Mouse (Mus musculus): ENCODE results near the gene Tmcc3. TPM values are rescaled to one million over a fixed set of nuclear protein-coding genes. Genes with fewer than 3 reads are reported as not detected.

Tmcc3 gene
- polyA plus RNA-seq, 1 experiment from 2014 or later, result 12.5 TPM

DNA sequence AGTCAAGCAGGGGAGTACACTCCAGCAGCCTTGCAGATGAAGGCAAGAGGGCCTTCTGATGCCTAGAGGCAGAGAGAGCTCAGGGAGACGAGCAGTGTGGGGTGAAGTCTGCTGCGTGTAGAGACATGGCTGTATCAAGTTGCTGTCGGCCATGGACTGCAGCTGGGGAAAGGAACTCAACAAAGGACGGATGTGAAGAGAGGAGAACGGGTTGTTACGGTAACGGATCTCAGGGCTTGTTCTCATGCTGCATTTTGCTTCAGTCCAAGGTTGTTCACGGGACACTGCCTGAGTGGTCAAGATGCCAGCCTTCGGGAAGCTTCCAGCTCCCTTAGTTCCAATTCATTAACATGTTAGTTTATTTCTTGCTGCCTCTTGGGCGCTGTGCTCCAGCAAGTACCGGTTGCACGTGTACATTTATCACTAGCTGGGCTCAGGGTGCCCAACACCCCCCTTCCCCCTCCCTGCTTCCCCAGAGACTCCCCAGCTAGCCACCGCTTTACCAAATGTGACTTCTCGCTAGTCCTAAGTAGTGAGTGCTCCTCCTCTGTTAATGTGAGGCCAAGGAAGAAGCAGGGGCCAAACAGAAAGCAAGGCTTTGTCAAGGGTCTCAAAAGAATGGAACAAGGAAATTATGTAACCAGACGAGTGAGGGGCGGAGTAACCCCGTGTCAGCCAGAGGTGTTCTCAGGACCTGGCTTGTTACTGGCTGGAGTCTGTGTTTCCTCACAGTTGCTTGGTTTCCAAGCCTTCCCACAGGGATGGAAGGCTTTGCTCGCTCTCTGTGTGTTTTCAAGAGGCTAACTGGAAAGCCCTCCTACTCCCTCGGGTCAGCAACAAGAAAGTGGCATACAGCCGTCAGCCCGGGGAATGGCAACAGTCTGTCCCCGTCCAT lies 104.4 kb downstream of the Tmcc3 start:
- WGBS, result 27% methylated on average over 22 of the region's 22 CpGs
- H3K4me2 ChIP-seq (replicated peaks), result peak overlapping the region; percentile 11
- ATAC-seq (ENCODE audit: low FRiP score), result no peak
- no peak overlapping the region for H3K27ac ChIP-seq
- no peaks in the 10 kb centered on the region for H3K36me3 ChIP-seq (replicated peaks; ENCODE audit: control insufficient read depth, insufficient read depth)
- H3K4me1 ChIP-seq (replicated peaks; ENCODE audit: control insufficient read depth, insufficient read depth, low read length), result peaks cover 34% of the 10 kb centered on the region
- H3K4me3 ChIP-seq (replicated peaks; ENCODE audit: low read length), result no peak overlapping the region
- no peaks in the 10 kb centered on the region for H3K9me3 ChIP-seq (ENCODE audit: control insufficient read depth, low read length)
- peak; percentile 31 for DNase-seq (ENCODE audit: low spot score)
- H3K27me3 ChIP-seq (ENCODE audit: control insufficient read depth, insufficient read depth, low read length), result no peaks in the 10 kb centered on the region
- peak overlapping the region; percentile 14; the same call in 1 of the 2 replicates for H3K9ac ChIP-seq

- 94% methylated on average over 4 of the region's 4 CpGs for WGBS
- no peak for ATAC-seq (ENCODE audit: low FRiP score)
Observed at GRCm38 (mm10) chr10:94417643-94418042, 105.9 kb downstream of the Tmcc3 start.

GRCm38 (mm10) chr10:94426000-94426920 lies 114.5 kb downstream of the Tmcc3 start:
- Histone ChIP-seq H3K4me1 (replicated peaks; ENCODE audit: control insufficient read depth, insufficient read depth, low read length) (no peaks in the 10 kb centered on the region; the same call in 1 of the 2 replicates), H3K9ac (no peak overlapping the region), H3K27ac (no peak overlapping the region), H3K4me2 (replicated peaks) (no peak overlapping the region), H3K4me3 (replicated peaks; ENCODE audit: low read length) (no peak overlapping the region), H3K9me3 (ENCODE audit: control insufficient read depth, low read length) (no peaks in the 10 kb centered on the region), H3K36me3 (replicated peaks; ENCODE audit: control insufficient read depth, insufficient read depth) (no peaks in the 10 kb centered on the region), H3K27me3 (ENCODE audit: control insufficient read depth, insufficient read depth, low read length) (no peaks in the 10 kb centered on the region)
- ATAC-seq (ENCODE audit: low FRiP score), result peak; percentile 87; the same call in 1 of the 2 replicates
- WGBS, result 53% methylated on average over 12 of the region's 12 CpGs
- DNase-seq (ENCODE audit: low spot score), result peak; percentile 50

More at GRCm38 (mm10) chr10:94417643-94418042, 105.9 kb downstream of the Tmcc3 start:
- DNase-seq (ENCODE audit: low spot score), result no peak
- Histone ChIP-seq H3K9ac (no peak overlapping the region), H3K36me3 (replicated peaks; ENCODE audit: control insufficient read depth, insufficient read depth) (no peaks in the 10 kb centered on the region), H3K27ac (no peak overlapping the region), H3K27me3 (ENCODE audit: control insufficient read depth, insufficient read depth, low read length) (no peaks in the 10 kb centered on the region), H3K4me2 (replicated peaks) (no peak overlapping the region), H3K9me3 (ENCODE audit: control insufficient read depth, low read length) (no peaks in the 10 kb centered on the region), H3K4me3 (replicated peaks; ENCODE audit: low read length) (no peak overlapping the region), H3K4me1 (replicated peaks; ENCODE audit: control insufficient read depth, insufficient read depth, low read length) (peaks cover 34% of the 10 kb centered on the region)

DNA sequence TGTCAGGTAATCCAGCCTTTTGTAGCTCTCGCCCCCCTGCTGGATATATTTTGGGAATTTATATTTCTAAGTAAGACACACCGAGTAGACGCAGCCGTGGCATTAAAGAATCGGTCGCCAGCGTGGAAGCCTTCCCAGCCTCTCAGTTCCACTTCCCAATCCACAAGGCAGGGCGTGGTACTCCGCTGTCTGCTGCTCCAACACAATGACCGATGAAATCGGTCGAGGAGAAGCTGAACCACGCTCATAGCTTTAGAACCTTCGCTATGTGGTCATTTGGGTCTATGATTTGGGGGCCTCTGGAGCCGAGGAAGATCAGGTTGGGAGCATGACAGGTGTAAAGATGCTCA lies 115.1 kb downstream of the Tmcc3 start:
- WGBS, result 80% methylated on average over 15 of the region's 15 CpGs
- Histone ChIP-seq H3K36me3 (replicated peaks; ENCODE audit: control insufficient read depth, insufficient read depth) (no peaks in the 10 kb centered on the region), H3K4me2 (replicated peaks) (no peak overlapping the region)

DNA sequence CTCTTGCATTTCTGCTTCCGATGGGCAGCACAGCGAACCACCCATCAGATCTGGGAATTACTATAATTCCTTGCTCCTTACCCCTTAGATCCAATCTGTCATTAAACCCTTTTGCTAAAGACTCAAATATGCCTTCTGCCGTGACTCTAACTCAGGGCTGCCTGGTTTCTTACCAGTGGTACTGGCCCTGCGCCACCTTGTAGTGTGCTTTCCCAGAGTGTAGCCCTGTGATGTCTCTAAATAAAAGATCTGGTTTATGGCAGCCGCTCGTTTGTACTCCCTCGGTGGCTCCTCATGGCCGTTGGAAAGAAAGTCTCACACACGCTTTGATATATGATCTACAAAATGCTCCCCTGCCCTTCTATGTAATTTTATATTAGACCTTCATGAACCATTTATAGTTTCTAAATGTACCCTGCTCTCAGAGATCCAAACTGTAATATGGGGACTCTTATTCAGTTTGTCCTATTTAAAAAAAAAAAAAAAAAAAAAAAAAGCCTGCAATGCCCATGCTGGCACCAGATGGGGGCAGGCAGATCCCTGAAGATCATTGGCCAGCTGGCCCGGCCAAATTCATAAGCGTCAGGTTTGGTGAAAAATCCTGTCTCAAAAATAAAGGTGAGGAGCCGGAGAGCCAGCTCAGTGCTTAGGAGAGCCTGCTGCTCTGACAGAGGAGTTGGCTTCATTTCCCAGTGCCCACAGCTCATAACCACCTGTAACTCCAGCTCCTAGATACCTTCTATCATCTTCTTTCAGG lies 116.6 kb downstream of the Tmcc3 start:
- no peak overlapping the region for H3K4me3 ChIP-seq (replicated peaks; ENCODE audit: low read length)
- H3K27ac ChIP-seq, result no peak overlapping the region
- H3K9ac ChIP-seq, result no peak overlapping the region
- H3K36me3 ChIP-seq (replicated peaks; ENCODE audit: control insufficient read depth, insufficient read depth), result no peaks in the 10 kb centered on the region
- H3K27me3 ChIP-seq (ENCODE audit: control insufficient read depth, insufficient read depth, low read length), result no peaks in the 10 kb centered on the region
- H3K9me3 ChIP-seq (ENCODE audit: control insufficient read depth, low read length), result no peaks in the 10 kb centered on the region
- 78% methylated on average over 12 of the region's 12 CpGs for WGBS
- DNase-seq (ENCODE audit: low spot score) (no peak), ATAC-seq (ENCODE audit: low FRiP score) (no peak)
- no peaks in the 10 kb centered on the region; the same call in 1 of the 2 replicates for H3K4me1 ChIP-seq (replicated peaks; ENCODE audit: control insufficient read depth, insufficient read depth, low read length)
- no peak overlapping the region for H3K4me2 ChIP-seq (replicated peaks)

More for the DNA sequence above, 115.1 kb downstream of the Tmcc3 start:
- Histone ChIP-seq H3K27me3 (ENCODE audit: control insufficient read depth, insufficient read depth, low read length) (no peaks in the 10 kb centered on the region), H3K4me3 (replicated peaks; ENCODE audit: low read length) (no peak overlapping the region), H3K9me3 (ENCODE audit: control insufficient read depth, low read length) (no peaks in the 10 kb centered on the region), H3K9ac (no peak overlapping the region), H3K27ac (no peak overlapping the region), H3K4me1 (replicated peaks; ENCODE audit: control insufficient read depth, insufficient read depth, low read length) (no peaks in the 10 kb centered on the region; the same call in 1 of the 2 replicates)
- no peak for DNase-seq (ENCODE audit: low spot score)
- no peak for ATAC-seq (ENCODE audit: low FRiP score)

DNA sequence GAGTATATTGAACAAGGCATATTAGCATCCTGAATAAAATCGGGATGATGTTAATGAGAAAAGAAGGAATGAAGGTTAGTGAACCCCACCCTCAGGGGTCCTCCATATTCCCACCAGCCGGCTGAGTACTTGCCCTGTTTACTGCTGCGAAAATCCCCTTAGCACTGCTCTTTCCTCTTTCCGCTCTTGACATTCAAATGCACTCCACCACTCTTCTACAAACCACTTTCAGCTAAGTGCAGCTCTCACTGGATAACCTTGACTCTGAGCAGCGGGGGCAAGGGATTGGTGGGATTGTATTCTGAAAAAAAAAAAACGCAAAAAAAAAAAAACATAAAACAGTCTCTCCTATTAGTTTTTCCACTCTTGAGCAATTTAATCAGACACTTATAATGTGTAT lies 118.8 kb downstream of the Tmcc3 start:
- H3K9ac ChIP-seq, result no peak overlapping the region
- no peaks in the 10 kb centered on the region for H3K9me3 ChIP-seq (ENCODE audit: control insufficient read depth, low read length)
- H3K4me3 ChIP-seq (replicated peaks; ENCODE audit: low read length), result no peak overlapping the region
- no peak for DNase-seq (ENCODE audit: low spot score)
- no peak overlapping the region for H3K4me2 ChIP-seq (replicated peaks)
- no peak overlapping the region for H3K27ac ChIP-seq
- ATAC-seq (ENCODE audit: low FRiP score), result no peak
- H3K27me3 ChIP-seq (ENCODE audit: control insufficient read depth, insufficient read depth, low read length), result no peaks in the 10 kb centered on the region
- no peaks in the 10 kb centered on the region; the same call in 1 of the 2 replicates for H3K4me1 ChIP-seq (replicated peaks; ENCODE audit: control insufficient read depth, insufficient read depth, low read length)
- WGBS, result 81% methylated on average over 6 of the region's 6 CpGs
- no peaks in the 10 kb centered on the region for H3K36me3 ChIP-seq (replicated peaks; ENCODE audit: control insufficient read depth, insufficient read depth)

DNA sequence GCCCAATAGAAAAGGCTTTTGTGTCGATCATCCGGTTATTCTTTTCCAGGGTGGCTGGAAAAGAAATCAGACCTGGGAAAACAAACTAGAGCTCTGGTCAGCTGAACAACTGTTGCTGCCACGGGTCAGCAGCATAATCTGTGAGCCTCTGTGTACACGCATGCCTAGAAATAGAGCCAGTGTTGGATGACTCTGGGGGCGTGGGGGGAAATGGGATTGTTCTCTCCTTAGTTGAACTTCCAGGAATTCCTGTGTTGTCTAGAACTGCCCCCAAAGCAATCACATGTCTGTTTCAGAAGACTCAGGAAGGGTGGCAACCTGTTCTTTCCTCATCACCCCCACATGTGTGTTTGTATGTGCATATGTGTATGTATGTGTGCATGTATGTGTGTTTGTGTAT lies 121.2 kb downstream of the Tmcc3 start:
- ATAC-seq (ENCODE audit: low FRiP score) (no peak), DNase-seq (ENCODE audit: low spot score) (no peak)
- Histone ChIP-seq H3K9ac (no peak overlapping the region), H3K4me2 (replicated peaks) (no peak overlapping the region), H3K27ac (no peak overlapping the region), H3K4me3 (replicated peaks; ENCODE audit: low read length) (no peak overlapping the region), H3K4me1 (replicated peaks; ENCODE audit: control insufficient read depth, insufficient read depth, low read length) (no peaks in the 10 kb centered on the region), H3K9me3 (ENCODE audit: control insufficient read depth, low read length) (no peaks in the 10 kb centered on the region), H3K36me3 (replicated peaks; ENCODE audit: control insufficient read depth, insufficient read depth) (no peaks in the 10 kb centered on the region), H3K27me3 (ENCODE audit: control insufficient read depth, insufficient read depth, low read length) (no peaks in the 10 kb centered on the region)
- 74% methylated on average over 5 of the region's 5 CpGs for WGBS

DNA sequence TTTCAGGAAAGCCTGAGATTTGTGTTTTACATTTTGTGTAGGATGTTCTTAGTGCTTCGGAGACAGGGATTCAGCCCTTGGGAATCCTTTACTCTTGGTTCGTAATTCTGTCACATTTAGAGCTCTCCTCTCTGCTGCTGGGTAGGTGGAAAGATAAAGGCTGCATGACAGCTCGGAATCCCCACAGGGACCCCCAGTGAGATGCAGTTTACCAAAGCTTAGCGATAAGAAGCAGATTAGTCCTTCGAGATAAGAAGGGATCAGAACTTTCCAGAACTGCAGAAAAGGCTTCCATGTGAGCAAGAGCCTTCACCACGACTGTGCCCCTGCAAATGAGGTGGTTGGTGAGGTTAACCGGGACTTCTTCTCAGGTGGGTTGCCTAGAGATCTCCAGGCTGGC lies 122.2 kb downstream of the Tmcc3 start:
- no peaks in the 10 kb centered on the region for H3K9me3 ChIP-seq (ENCODE audit: control insufficient read depth, low read length)
- 45% methylated on average over 7 of the region's 7 CpGs for WGBS
- no peak overlapping the region for H3K4me2 ChIP-seq (replicated peaks)
- H3K4me1 ChIP-seq (replicated peaks; ENCODE audit: control insufficient read depth, insufficient read depth, low read length), result no peaks in the 10 kb centered on the region
- no peak overlapping the region for H3K9ac ChIP-seq
- DNase-seq (ENCODE audit: low spot score) (no peak), ATAC-seq (ENCODE audit: low FRiP score) (no peak)
- no peak overlapping the region for H3K27ac ChIP-seq
- no peak overlapping the region for H3K4me3 ChIP-seq (replicated peaks; ENCODE audit: low read length)
- no peaks in the 10 kb centered on the region for H3K36me3 ChIP-seq (replicated peaks; ENCODE audit: control insufficient read depth, insufficient read depth)
- H3K27me3 ChIP-seq (ENCODE audit: control insufficient read depth, insufficient read depth, low read length), result no peaks in the 10 kb centered on the region
